Mouse (Mus musculus) MEL (cell line): ENCODE data around the gene Mgat5. TPM values are rescaled to one million over a fixed set of nuclear protein-coding genes. Genes with fewer than 3 reads are reported as not detected.

Experiments used
- DNase-seq: peaks from one replicate; pipeline ENCODE4 v3.0.0; 2011; ENCODE audit warnings: low read depth, low spot score
- H3K27ac ChIP-seq: 2 replicates; pipeline ENCODE4 v1.5.1; 2012; ENCODE audit warnings: low read depth, mild to moderate bottlenecking, control low read depth, low read length, moderate library complexity; ENCODE audit not compliant: control insufficient read depth
- H3K27me3 ChIP-seq, 2 experiments: fragments of 150-350 bp in 1 of 2; sonication (generic) in 1 of 2; 2 replicates each; pipeline ENCODE4 v1.6.1; 2012; ENCODE audit warnings: low read length in 2 of 2, mild to moderate bottlenecking in 2 of 2, improper control_type of control experiment in 1 of 2, moderate library complexity in 1 of 2; ENCODE audit not compliant: insufficient read depth in 2 of 2, control insufficient read depth in 1 of 2
- H3K36me3 ChIP-seq, 2 experiments: 2 replicates each; pipeline ENCODE4 v1.6.1; 2012 to 2014; ENCODE audit warnings: low read length in 2 of 2, improper control_type of control experiment in 1 of 2, inconsistent platforms in 1 of 2, mild to moderate bottlenecking in 1 of 2; ENCODE audit not compliant: insufficient read depth in 2 of 2, control insufficient read depth in 1 of 2
- H3K4me1 ChIP-seq, 2 experiments: fragments of 150-350 bp in 1 of 2; sonication (generic) in 1 of 2; 2 replicates each; pipeline ENCODE4 v1.6.1; 2012; ENCODE audit warnings: low read length in 2 of 2, improper control_type of control experiment in 1 of 2, mild to moderate bottlenecking in 1 of 2; ENCODE audit not compliant: insufficient read depth in 2 of 2, control insufficient read depth in 1 of 2
- H3K4me3 ChIP-seq, 2 experiments: fragments of 150-350 bp in 1 of 2; sonication (generic) in 1 of 2; 2 replicates each; pipeline ENCODE4 v1.5.1; 2012; ENCODE audit warnings: low read depth in 2 of 2, low read length in 2 of 2, mild to moderate bottlenecking in 2 of 2, moderate library complexity in 2 of 2, control low read depth in 1 of 2, improper control_type of control experiment in 1 of 2; ENCODE audit not compliant: control insufficient read depth in 1 of 2, insufficient read depth in 1 of 2
- H3K79me2 ChIP-seq: 2 replicates; pipeline ENCODE4 v1.6.1; 2012; ENCODE audit warnings: mild to moderate bottlenecking, low read length, moderate library complexity; ENCODE audit not compliant: control insufficient read depth, poor library complexity, insufficient read depth
- H3K9ac ChIP-seq: 2 replicates; pipeline ENCODE4 v1.6.1; 2012; ENCODE audit warnings: low read depth, mild to moderate bottlenecking, control low read depth, low read length, moderate library complexity; ENCODE audit not compliant: control insufficient read depth, poor library complexity, severe bottlenecking
- H3K9me3 ChIP-seq: fragments of 150-350 bp; sonication (generic); replicated peaks from 2 replicates; pipeline ENCODE4 v1.6.1; 2012; ENCODE audit warnings: mild to moderate bottlenecking, low read length, improper control_type of control experiment, moderate library complexity; ENCODE audit not compliant: insufficient read depth
- BHLHE40 ChIP-seq: IDR thresholded peaks from 2 replicates; pipeline ENCODE4 v1.6.1; 2012; ENCODE audit warnings: low read depth, mild to moderate bottlenecking, inconsistent platforms, low read length, improper control_type of control experiment, borderline replicate concordance
- E2F4 ChIP-seq: IDR thresholded peaks from 2 replicates; pipeline ENCODE4 v1.6.1; 2011; ENCODE audit warnings: low read depth, low read length, improper control_type of control experiment, borderline replicate concordance
- ELF1 ChIP-seq: IDR thresholded peaks from 2 replicates; pipeline ENCODE4 v1.6.1; 2014; ENCODE audit warnings: low read depth, mild to moderate bottlenecking, inconsistent platforms, low read length, improper control_type of control experiment, moderate library complexity
- ETS1 ChIP-seq: IDR thresholded peaks from 2 replicates; pipeline ENCODE4 v1.6.1; 2012; ENCODE audit warnings: low read depth, mild to moderate bottlenecking, inconsistent platforms, low read length, improper control_type of control experiment, moderate library complexity
- HCFC1 ChIP-seq: IDR thresholded peaks from 2 replicates; pipeline ENCODE4 v1.6.1; 2012; ENCODE audit warnings: low read depth, mild to moderate bottlenecking, inconsistent platforms, low read length, improper control_type of control experiment, moderate library complexity
- MAFK ChIP-seq: IDR thresholded peaks from 2 replicates; pipeline ENCODE4 v1.6.1; 2011; ENCODE audit warnings: low read depth, mild to moderate bottlenecking, low read length, improper control_type of control experiment, borderline replicate concordance
- MAX ChIP-seq: IDR thresholded peaks from 2 replicates; pipeline ENCODE4 v1.6.1; 2011; ENCODE audit warnings: low read length, improper control_type of control experiment
- MAZ ChIP-seq: IDR thresholded peaks from 2 replicates; pipeline ENCODE4 v1.6.1; 2012; ENCODE audit warnings: low read depth, mild to moderate bottlenecking, inconsistent platforms, low read length, improper control_type of control experiment
- MYB ChIP-seq: IDR thresholded peaks from 2 replicates; pipeline ENCODE4 v1.6.1; 2011; ENCODE audit warnings: mild to moderate bottlenecking, low read depth, low read length, improper control_type of control experiment
- MYC ChIP-seq: IDR thresholded peaks from 2 replicates; pipeline ENCODE4 v1.6.1; 2011; ENCODE audit warnings: low read depth, mild to moderate bottlenecking, low read length, improper control_type of control experiment, moderate library complexity
- NELFE ChIP-seq: IDR thresholded peaks from 2 replicates; pipeline ENCODE4 v1.6.1; 2011; ENCODE audit warnings: low read depth, low read length, improper control_type of control experiment
- NRF1 ChIP-seq: IDR thresholded peaks from 2 replicates; pipeline ENCODE4 v1.6.1; 2014; ENCODE audit warnings: low read depth, mild to moderate bottlenecking, inconsistent platforms, low read length, improper control_type of control experiment, moderate library complexity; ENCODE audit not compliant: poor library complexity, insufficient read depth, severe bottlenecking
- POLR2AphosphoS5 ChIP-seq: IDR thresholded peaks from 2 replicates; pipeline ENCODE4 v1.6.1; 2012; ENCODE audit warnings: low read depth, borderline replicate concordance, mild to moderate bottlenecking, inconsistent platforms, low read length, moderate library complexity, mixed read lengths
- SIN3A ChIP-seq: IDR thresholded peaks from 2 replicates; pipeline ENCODE4 v1.6.1; 2012; ENCODE audit warnings: low read length, improper control_type of control experiment, inconsistent platforms
- SMC3 ChIP-seq: IDR thresholded peaks from 2 replicates; pipeline ENCODE4 v1.6.1; 2011; ENCODE audit warnings: low read depth, low read length, improper control_type of control experiment
- TCF12 ChIP-seq: IDR thresholded peaks from 2 replicates; pipeline ENCODE4 v1.6.1; 2014; ENCODE audit warnings: low read depth, mild to moderate bottlenecking, inconsistent platforms, low read length, improper control_type of control experiment, moderate library complexity
- UBTF ChIP-seq: IDR thresholded peaks from 2 replicates; pipeline ENCODE4 v1.6.1; 2012; ENCODE audit warnings: low read depth, mild to moderate bottlenecking, inconsistent platforms, low read length, improper control_type of control experiment, moderate library complexity, borderline replicate concordance; ENCODE audit not compliant: insufficient read depth
- USF1 ChIP-seq: IDR thresholded peaks from 2 replicates; pipeline ENCODE4 v1.6.1; 2014; ENCODE audit warnings: low read depth, mild to moderate bottlenecking, inconsistent platforms, low read length, improper control_type of control experiment, moderate library complexity
- ZMIZ1 ChIP-seq: IDR thresholded peaks from 2 replicates; pipeline ENCODE4 v1.6.1; 2012; ENCODE audit warnings: low read depth, mild to moderate bottlenecking, inconsistent platforms, low read length, improper control_type of control experiment, moderate library complexity
- polyA plus RNA-seq, 2 experiments: library from polyadenylated mRNA; stranded (reverse) in 1 of 2; unstranded in 1 of 2; fragments of >175 nt in 1 of 2; fragments of >200 nt in 1 of 2; gene quantifications; 2 replicates each; pipeline versions ENCODE4 v1.2.1 to v1.2.4; 2012; ENCODE audit warnings: low replicate concordance in 2 of 2, low read depth in 1 of 2; ENCODE audit not compliant: insufficient read length in 2 of 2, insufficient read depth in 1 of 2, missing spikeins in 1 of 2
- total RNA-seq: library from RNA; depleted of rRNA; stranded (reverse); fragments of 300-350 nt; gene quantifications from 2 replicates; pipeline ENCODE4 v1.2.3, GENCODE M21; 2012

Mgat5 gene
- total and polyA plus RNA-seq, 3 experiments: 6.9 to 9.5 TPM; not detected in 1

DNA sequence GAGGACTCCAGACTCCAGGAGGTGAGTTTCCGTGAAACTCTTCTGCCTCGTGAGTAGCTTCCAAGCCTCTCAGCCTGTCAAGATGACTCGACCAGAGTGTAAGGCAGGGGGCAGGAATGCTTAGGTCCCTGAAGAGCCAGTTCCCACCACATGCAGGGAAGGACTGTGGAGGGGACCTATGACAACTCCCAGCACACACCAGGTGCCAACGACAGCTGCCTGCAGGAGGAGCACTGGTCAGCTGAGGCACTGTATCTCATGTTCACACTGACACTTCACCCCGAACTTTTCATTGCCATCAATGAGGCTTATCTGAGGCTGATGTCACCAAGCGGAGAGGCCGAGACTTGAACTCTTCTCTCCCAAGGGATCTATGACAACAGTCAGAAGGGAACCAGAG lies 33.5 kb upstream of the Mgat5 start:
- H3K4me1 ChIP-seq: no peaks in the 10 kb centered on the region
- TF ChIP-seq USF1 (no peak), HCFC1 (no peak), MYB (no peak), MAX (no peak), UBTF (no peak)
- no peaks in the 10 kb centered on the region for H3K27me3 ChIP-seq
- no peaks in the 10 kb centered on the region for H3K79me2 ChIP-seq
- no peak overlapping the region for H3K9ac ChIP-seq
- no peak for DNase-seq
- H3K4me3 ChIP-seq: no peak overlapping the region
- no peaks in the 10 kb centered on the region for H3K36me3 ChIP-seq
- no peaks in the 10 kb centered on the region for H3K9me3 ChIP-seq
- no peak overlapping the region for H3K27ac ChIP-seq

DNA sequence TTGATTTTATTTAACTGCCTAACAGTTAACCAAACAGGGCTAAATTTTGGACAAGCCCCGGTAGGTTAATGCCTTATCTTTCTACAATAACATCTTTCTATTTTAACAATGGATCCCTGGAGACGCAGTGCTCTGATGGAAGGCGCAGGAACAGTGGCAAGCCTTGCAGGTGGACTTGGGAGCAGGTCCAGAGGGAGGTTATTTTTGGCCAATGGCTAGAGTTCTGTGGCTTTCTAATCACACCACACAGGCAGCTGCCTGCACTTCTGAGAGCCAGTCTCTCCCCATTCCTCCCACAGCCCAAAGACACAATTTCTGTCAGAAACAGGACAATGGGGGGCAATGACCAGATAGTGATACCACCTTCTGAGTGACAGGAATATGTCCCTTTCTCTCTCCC lies 31.4 kb upstream of the Mgat5 start:
- no peak overlapping the region for H3K4me3 ChIP-seq
- H3K36me3 ChIP-seq: no peaks in the 10 kb centered on the region
- H3K4me1 ChIP-seq: no peaks in the 10 kb centered on the region
- no peak overlapping the region for H3K9ac ChIP-seq
- H3K27me3 ChIP-seq: no peaks in the 10 kb centered on the region
- no peaks in the 10 kb centered on the region for H3K9me3 ChIP-seq
- TF ChIP-seq BHLHE40 (no peak), MYB (no peak), HCFC1 (no peak), MAZ (no peak), SIN3A (no peak), ETS1 (no peak), MYC (no peak), NELFE (no peak), ELF1 (no peak), TCF12 (no peak), POLR2AphosphoS5 (no peak), MAFK (no peak), MAX (no peak), NRF1 (no peak), E2F4 (no peak), SMC3 (no peak), ZMIZ1 (no peak)
- no peak for DNase-seq
- no peak overlapping the region for H3K27ac ChIP-seq
- no peaks in the 10 kb centered on the region for H3K79me2 ChIP-seq
